Mouse (Mus musculus) cerebral cortex, adult 2 months (tissue): ENCODE data around the gene Gm3336.

Source experiments
- WGBS: fragments of 180-500 bp; shearing (Covaris S2); methylation state at CpG from one replicate; pipeline ENCODE4 v1.1.7; 2018; 5-methylcytosine and 5-hydroxymethylcytosine counted together

The Gm3336 gene

GRCm38 (mm10) chr8:70718297-70718696 lies at the start of gene Gm3336:
Gene Gm3336 (plus strand): TSS chr8:70718543.
- WGBS = 6% methylated on average over 19 of the region's 19 CpGs

- WGBS = 71% methylated on average over 10 of the region's 10 CpGs
Observed at GRCm38 (mm10) chr8:70671615-70672324, 46.6 kb upstream of the Gm3336 start.

- WGBS = 27% methylated on average over 19 of the region's 19 CpGs
Observed at GRCm38 (mm10) chr8:70672325-70673078, 45.8 kb upstream of the Gm3336 start.

GRCm38 (mm10) chr8:70673079-70673856 lies 45.1 kb upstream of the Gm3336 start, which contains the start of gene Lsm4:
Gene Lsm4 (plus strand): TSS chr8:70673248.
- WGBS = under 1% methylated on average over 60 of the region's 60 CpGs

GRCm38 (mm10) chr8:70674109-70674508 lies 44.2 kb upstream of the Gm3336 start:
- 91% methylated on average over 3 of the region's 3 CpGs for WGBS

- 83% methylated on average over 4 of the region's 4 CpGs for WGBS
Observed at GRCm38 (mm10) chr8:70674716-70675115, 43.6 kb upstream of the Gm3336 start.

- 83% methylated on average over 1 of the region's 1 CpGs for WGBS
Observed at GRCm38 (mm10) chr8:70675336-70675735, 43.0 kb upstream of the Gm3336 start.

- 94% methylated on average over 15 of the region's 15 CpGs for WGBS
Observed at GRCm38 (mm10) chr8:70677451-70678080, 40.8 kb upstream of the Gm3336 start.

- 93% methylated on average over 4 of the region's 4 CpGs for WGBS
Observed at GRCm38 (mm10) chr8:70679404-70679803, 38.9 kb upstream of the Gm3336 start.

GRCm38 (mm10) chr8:70680039-70680438 lies 38.3 kb upstream of the Gm3336 start:
- WGBS = 70% methylated on average over 3 of the region's 3 CpGs

- 77% methylated on average over 3 of the region's 3 CpGs for WGBS
Observed at GRCm38 (mm10) chr8:70681410-70681809, 36.9 kb upstream of the Gm3336 start.

- WGBS = 4% methylated on average over 19 of the region's 19 CpGs
Observed at GRCm38 (mm10) chr8:70682193-70682592, 36.1 kb upstream of the Gm3336 start.

- WGBS = 78% methylated on average over 3 of the region's 3 CpGs
Observed at GRCm38 (mm10) chr8:70682692-70683091, 35.7 kb upstream of the Gm3336 start.

GRCm38 (mm10) chr8:70684291-70684690 lies 34.1 kb upstream of the Gm3336 start:
- WGBS = 26% methylated on average over 7 of the region's 7 CpGs

- WGBS = 71% methylated on average over 8 of the region's 8 CpGs
Observed at GRCm38 (mm10) chr8:70687576-70687975, 30.8 kb upstream of the Gm3336 start.

GRCm38 (mm10) chr8:70688136-70688535 lies 30.2 kb upstream of the Gm3336 start:
- WGBS = 91% methylated on average over 3 of the region's 3 CpGs

GRCm38 (mm10) chr8:70689892-70690390 lies 28.4 kb upstream of the Gm3336 start:
- 62% methylated on average over 5 of the region's 5 CpGs for WGBS

GRCm38 (mm10) chr8:70691230-70691629 lies 27.1 kb upstream of the Gm3336 start:
- WGBS = 85% methylated on average over 4 of the region's 4 CpGs

- 4% methylated on average over 20 of the region's 20 CpGs for WGBS
Observed at GRCm38 (mm10) chr8:70691727-70692231, 26.6 kb upstream of the Gm3336 start.

GRCm38 (mm10) chr8:70693636-70694035 lies 24.7 kb upstream of the Gm3336 start:
- 69% methylated on average over 5 of the region's 5 CpGs for WGBS

- WGBS = 61% methylated on average over 32 of the region's 32 CpGs
Observed at GRCm38 (mm10) chr8:70695318-70696018, 22.9 kb upstream of the Gm3336 start.
